Mouse (Mus musculus): ENCODE measurements at regions not wholly inside any gene's neighbourhood (a gene's known extent, or its start where the extent isn't known, plus 50 kb on each side); places are given as distances from the start of the nearest gene placed in this dataset.
A peak's percentile ranks its signal among the peaks of the same experiment; 100 is the strongest.

DNA sequence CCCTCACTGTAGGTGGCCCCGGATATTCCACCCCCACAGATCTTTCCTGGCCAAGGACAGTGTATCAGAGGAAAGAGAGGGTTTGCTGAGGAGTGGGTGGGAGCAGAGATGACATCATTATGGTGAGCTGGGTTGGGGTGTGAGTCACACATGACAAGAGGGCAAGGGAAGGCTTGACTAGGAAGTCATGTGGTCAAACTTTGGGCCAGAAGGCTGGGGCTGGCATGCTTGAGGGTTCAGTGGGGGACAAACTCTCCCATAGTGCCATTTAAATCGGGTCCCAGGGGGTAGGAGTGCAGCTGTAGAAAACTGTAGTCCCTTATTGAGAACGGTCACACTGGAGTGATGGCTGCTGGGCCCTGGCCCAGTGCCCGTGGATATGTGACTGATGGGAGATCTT, 67.1 kb upstream of the Laptm4a start:
- ATAC-seq (replicated peaks; ENCODE audit: low FRiP score, low read depth) (no peak), DNase-seq (ENCODE audit: low spot score) (no peak)
- H3K9ac ChIP-seq (ENCODE audit: low read depth, low read length), result no peak overlapping the region
- H3K4me3 ChIP-seq (replicated peaks; ENCODE audit: low read depth, low read length), result no peak overlapping the region
- no peak overlapping the region for H3K4me2 ChIP-seq (ENCODE audit: low read length)
- TF ChIP-seq CTCF (IDR thresholded peaks at IDR 0.05; ENCODE audit: low read depth), result no peak
- H3K36me3 ChIP-seq (ENCODE audit: insufficient read depth, low read length), result no peaks in the 10 kb centered on the region
- H3K9me3 ChIP-seq (replicated peaks; ENCODE audit: low read length), result no peaks in the 10 kb centered on the region
- no peak overlapping the region for H3K27ac ChIP-seq
- H3K4me1 ChIP-seq (replicated peaks; ENCODE audit: insufficient read depth, low read length), result peaks cover 12% of the 10 kb centered on the region; the same call in 1 of the 2 replicates
- no peaks in the 10 kb centered on the region for H3K27me3 ChIP-seq (ENCODE audit: insufficient read depth, low read length)
- WGBS, result 70% methylated on average over 4 of the region's 4 CpGs

DNA sequence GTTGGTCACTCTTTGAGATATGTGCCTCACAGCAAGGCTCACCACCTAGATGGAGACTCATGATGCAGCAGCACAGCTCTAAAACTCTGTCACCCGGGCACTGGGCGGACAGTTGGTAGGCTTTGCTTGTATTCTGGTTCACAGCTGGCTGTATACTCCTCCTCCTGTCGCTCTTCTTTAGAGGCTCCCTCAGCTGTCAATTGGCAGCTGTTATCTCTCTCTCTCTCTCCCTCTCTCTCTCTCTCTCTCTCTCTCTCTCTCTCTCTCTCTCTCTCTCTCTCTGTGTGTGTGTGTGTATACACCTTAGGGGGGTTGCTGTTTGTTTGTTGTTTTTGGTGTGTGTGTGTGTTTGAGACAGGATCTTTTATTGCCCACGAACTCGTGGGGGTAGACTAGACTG, 66.3 kb upstream of the Laptm4a start:
- TF ChIP-seq CTCF (IDR thresholded peaks at IDR 0.05; ENCODE audit: low read depth), result no peak
- no peak overlapping the region for H3K9ac ChIP-seq (ENCODE audit: low read depth, low read length)
- ATAC-seq (replicated peaks; ENCODE audit: low FRiP score, low read depth) (no peak), DNase-seq (ENCODE audit: low spot score) (no peak)
- H3K4me2 ChIP-seq (ENCODE audit: low read length), result no peak overlapping the region
- 36% methylated on average over 5 of the region's 5 CpGs for WGBS
- H3K27me3 ChIP-seq (ENCODE audit: insufficient read depth, low read length), result no peaks in the 10 kb centered on the region
- no peak overlapping the region for H3K4me3 ChIP-seq (replicated peaks; ENCODE audit: low read depth, low read length)
- no peak overlapping the region for H3K27ac ChIP-seq
- H3K9me3 ChIP-seq (replicated peaks; ENCODE audit: low read length), result no peaks in the 10 kb centered on the region
- H3K4me1 ChIP-seq (replicated peaks; ENCODE audit: insufficient read depth, low read length), result peaks cover 12% of the 10 kb centered on the region; the same call in 1 of the 2 replicates
- no peaks in the 10 kb centered on the region for H3K36me3 ChIP-seq (ENCODE audit: insufficient read depth, low read length)

DNA sequence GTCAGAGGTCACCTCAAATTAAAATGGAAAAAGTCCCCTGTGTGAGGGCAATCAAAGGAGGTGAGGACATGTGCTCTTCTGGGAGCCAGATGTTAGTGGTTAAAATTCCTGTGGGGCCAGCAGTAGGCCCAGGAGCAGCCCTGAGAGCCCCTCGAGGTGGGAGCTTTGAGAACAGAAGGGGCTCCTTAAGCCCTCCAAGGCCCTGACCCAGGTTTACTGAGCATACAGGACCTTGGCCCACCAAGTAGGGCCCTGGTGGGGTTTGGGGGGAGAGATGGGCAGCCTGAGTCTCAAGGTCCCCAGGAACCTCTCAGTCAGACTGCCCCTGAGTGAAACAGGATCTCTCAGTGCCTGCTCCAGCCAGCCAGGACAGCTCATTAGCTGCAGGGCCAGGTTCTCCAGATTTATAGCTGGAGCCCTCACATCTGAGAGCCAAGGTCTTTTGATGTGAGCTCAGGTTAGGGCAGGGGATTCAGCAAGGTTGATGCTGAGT, 65.4 kb upstream of the Laptm4a start:
- Histone ChIP-seq H3K9ac (ENCODE audit: low read depth, low read length) (no peak overlapping the region), H3K27me3 (ENCODE audit: insufficient read depth, low read length) (no peaks in the 10 kb centered on the region), H3K4me2 (ENCODE audit: low read length) (no peak overlapping the region), H3K4me3 (replicated peaks; ENCODE audit: low read depth, low read length) (no peak overlapping the region), H3K36me3 (ENCODE audit: insufficient read depth, low read length) (no peaks in the 10 kb centered on the region), H3K27ac (peak overlapping the region; percentile 19; the same call in 1 of the 2 replicates), H3K4me1 (replicated peaks; ENCODE audit: insufficient read depth, low read length) (peaks cover 12% of the 10 kb centered on the region; the same call in 1 of the 2 replicates), H3K9me3 (replicated peaks; ENCODE audit: low read length) (no peaks in the 10 kb centered on the region)
- peak; percentile 58 for DNase-seq (ENCODE audit: low spot score)
- TF ChIP-seq CTCF (IDR thresholded peaks at IDR 0.05; ENCODE audit: low read depth), result no peak
- ATAC-seq (replicated peaks; ENCODE audit: low FRiP score, low read depth), result peak; percentile 37; the same call in 1 of the 2 replicates
- 7% methylated on average over 1 of the region's 1 CpGs for WGBS

DNA sequence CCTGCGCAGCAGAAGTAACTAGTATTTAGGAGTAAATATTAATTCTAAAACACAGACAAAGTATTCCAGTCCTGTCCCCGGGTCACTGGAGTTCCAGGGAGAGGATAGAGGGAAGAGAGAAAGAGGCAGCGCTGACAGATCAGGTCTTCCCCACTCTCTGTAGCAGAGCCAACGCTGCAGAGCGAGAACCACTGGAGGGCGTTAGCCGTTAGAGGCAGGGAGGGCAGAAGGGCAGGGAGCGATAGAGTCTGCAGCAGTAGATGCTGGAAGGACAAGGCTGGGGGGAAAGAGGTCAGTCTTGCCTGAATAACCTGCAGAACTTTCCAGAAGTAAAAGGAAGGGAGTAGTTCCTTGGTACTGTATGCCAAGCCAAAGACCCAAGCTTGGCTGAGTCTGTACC, 64.2 kb upstream of the Laptm4a start:
- Histone ChIP-seq H3K4me3 (replicated peaks; ENCODE audit: low read depth, low read length) (no peak overlapping the region), H3K27ac (no peak overlapping the region), H3K4me2 (ENCODE audit: low read length) (no peak overlapping the region), H3K27me3 (ENCODE audit: insufficient read depth, low read length) (no peaks in the 10 kb centered on the region), H3K9ac (ENCODE audit: low read depth, low read length) (no peak overlapping the region), H3K36me3 (ENCODE audit: insufficient read depth, low read length) (no peaks in the 10 kb centered on the region), H3K4me1 (replicated peaks; ENCODE audit: insufficient read depth, low read length) (peaks cover 12% of the 10 kb centered on the region; the same call in 1 of the 2 replicates), H3K9me3 (replicated peaks; ENCODE audit: low read length) (no peaks in the 10 kb centered on the region)
- 49% methylated on average over 8 of the region's 8 CpGs for WGBS
- ATAC-seq (replicated peaks; ENCODE audit: low FRiP score, low read depth), result no peak
- no peak for DNase-seq (ENCODE audit: low spot score)
- TF ChIP-seq CTCF (IDR thresholded peaks at IDR 0.05; ENCODE audit: low read depth), result no peak

- H3K27ac ChIP-seq, result no peak overlapping the region
- H3K36me3 ChIP-seq (ENCODE audit: insufficient read depth, low read length), result no peaks in the 10 kb centered on the region
- H3K4me3 ChIP-seq (replicated peaks; ENCODE audit: low read depth, low read length), result no peak overlapping the region
- no peak overlapping the region for H3K9ac ChIP-seq (ENCODE audit: low read depth, low read length)
- ATAC-seq (replicated peaks; ENCODE audit: low FRiP score, low read depth), result no peak
- no peaks in the 10 kb centered on the region for H3K9me3 ChIP-seq (replicated peaks; ENCODE audit: low read length)
- peaks cover 12% of the 10 kb centered on the region; the same call in 1 of the 2 replicates for H3K4me1 ChIP-seq (replicated peaks; ENCODE audit: insufficient read depth, low read length)
- no peaks in the 10 kb centered on the region for H3K27me3 ChIP-seq (ENCODE audit: insufficient read depth, low read length)
- no peak overlapping the region for H3K4me2 ChIP-seq (ENCODE audit: low read length)
- 64% methylated on average over 7 of the region's 7 CpGs for WGBS
- TF ChIP-seq CTCF (IDR thresholded peaks at IDR 0.05; ENCODE audit: low read depth), result no peak
- no peak for DNase-seq (ENCODE audit: low spot score)
These were observed 62.7 kb upstream of the Laptm4a start for GRCm38 (mm10) chr12:8858748-8859147.

DNA sequence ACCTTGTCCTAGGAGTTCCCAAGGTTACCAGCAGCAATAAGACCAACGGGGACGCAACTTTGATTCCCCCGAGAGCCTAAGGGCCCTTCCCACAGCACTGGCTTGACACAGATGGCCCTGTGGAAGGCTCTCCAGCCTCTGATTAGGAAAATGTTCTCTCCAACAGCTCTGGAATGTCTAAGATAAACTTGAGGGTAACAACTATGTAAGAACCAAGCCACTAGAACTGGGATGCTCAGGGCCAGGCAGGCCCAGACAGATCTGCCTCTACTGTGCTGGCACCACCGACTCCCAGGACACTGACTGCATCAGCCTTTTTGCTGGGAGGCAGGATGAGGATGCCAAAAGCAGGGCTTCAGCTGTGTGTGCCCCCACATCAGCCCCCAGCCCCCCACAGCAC, 61.9 kb upstream of the Laptm4a start:
- H3K4me1 ChIP-seq (replicated peaks; ENCODE audit: insufficient read depth, low read length), result peaks cover 12% of the 10 kb centered on the region; the same call in 1 of the 2 replicates
- H3K27me3 ChIP-seq (ENCODE audit: insufficient read depth, low read length), result no peaks in the 10 kb centered on the region
- ATAC-seq (replicated peaks; ENCODE audit: low FRiP score, low read depth), result no peak
- TF ChIP-seq CTCF (IDR thresholded peaks at IDR 0.05; ENCODE audit: low read depth), result no peak
- no peaks in the 10 kb centered on the region for H3K36me3 ChIP-seq (ENCODE audit: insufficient read depth, low read length)
- H3K27ac ChIP-seq, result no peak overlapping the region
- DNase-seq (ENCODE audit: low spot score), result no peak
- no peaks in the 10 kb centered on the region for H3K9me3 ChIP-seq (replicated peaks; ENCODE audit: low read length)
- WGBS, result 64% methylated on average over 4 of the region's 4 CpGs
- H3K4me2 ChIP-seq (ENCODE audit: low read length), result no peak overlapping the region
- H3K4me3 ChIP-seq (replicated peaks; ENCODE audit: low read depth, low read length), result no peak overlapping the region
- H3K9ac ChIP-seq (ENCODE audit: low read depth, low read length), result no peak overlapping the region

- H3K4me1 ChIP-seq (replicated peaks; ENCODE audit: insufficient read depth, low read length), result no peaks in the 10 kb centered on the region
- ATAC-seq (replicated peaks; ENCODE audit: low FRiP score, low read depth), result no peak
- H3K4me3 ChIP-seq (replicated peaks; ENCODE audit: low read depth, low read length), result no peak overlapping the region
- no peak overlapping the region for H3K27ac ChIP-seq
- H3K9me3 ChIP-seq (replicated peaks; ENCODE audit: low read length), result no peaks in the 10 kb centered on the region
- no peak overlapping the region for H3K4me2 ChIP-seq (ENCODE audit: low read length)
- no peak for TF ChIP-seq CTCF (IDR thresholded peaks at IDR 0.05; ENCODE audit: low read depth)
- DNase-seq (ENCODE audit: low spot score), result no peak
- 34% methylated on average over 3 of the region's 3 CpGs for WGBS
- H3K36me3 ChIP-seq (ENCODE audit: insufficient read depth, low read length), result no peaks in the 10 kb centered on the region
- H3K9ac ChIP-seq (ENCODE audit: low read depth, low read length), result no peak overlapping the region
- H3K27me3 ChIP-seq (ENCODE audit: insufficient read depth, low read length), result no peaks in the 10 kb centered on the region
These were observed 56.6 kb upstream of the Laptm4a start for GRCm38 (mm10) chr12:8864830-8865229.

Data from kidney, postnatal 0 days (tissue).